Mouse (Mus musculus) mouse embryonic stem cell (cell line): Measurements from ENCODE around the gene Magt1.

Source experiments
- in situ Hi-C, 2 experiments: fragments of 300-500 bp; cut with MboI; formaldehyde crosslinking; loops; 1 replicate in 1 of 2; 3 replicates in 1 of 2; pipeline ENCODE4 v1.14.3; 2019 to 2020; ENCODE audit warnings: low sequenced_read_pairs in 2 of 2, low pct_unique_long_range_greater_than_20kb in 1 of 2, mixed read lengths in 1 of 2; ENCODE audit not compliant: unreplicated experiment in 1 of 2

Magt1 gene

GRCm38 (mm10) chrX:106011465-106012159 lies at the start of gene Magt1:
Magt1 (minus strand) TSS chrX:106011906.
- in situ Hi-C loops = loop anchor here in 1 of 2 experiments (25.0 kb wide), 1 partner anchor 924 kb away; the partner anchor contains the start of gene Pbdc1

DNA sequence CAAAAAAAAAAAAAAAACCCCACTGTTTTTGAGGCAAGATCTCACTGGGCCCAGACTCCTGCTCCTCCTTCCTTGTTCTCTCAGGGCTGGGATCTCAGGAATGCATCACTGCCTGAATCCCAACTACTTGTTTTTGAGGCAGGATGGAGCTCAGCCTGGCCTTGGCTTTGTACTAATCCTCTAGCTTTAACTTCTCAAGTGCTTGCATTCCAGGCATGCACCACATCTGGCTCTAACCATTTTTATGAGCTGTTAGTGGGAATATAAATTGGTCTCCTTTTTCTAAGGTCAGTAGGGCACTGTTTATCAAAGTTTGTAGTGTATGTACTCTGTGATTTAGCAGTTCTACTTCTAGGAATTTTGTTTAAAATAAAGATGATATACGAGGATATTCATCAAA lies 36.5 kb upstream of the Magt1 start:
- in situ Hi-C loops = no loop called here

DNA sequence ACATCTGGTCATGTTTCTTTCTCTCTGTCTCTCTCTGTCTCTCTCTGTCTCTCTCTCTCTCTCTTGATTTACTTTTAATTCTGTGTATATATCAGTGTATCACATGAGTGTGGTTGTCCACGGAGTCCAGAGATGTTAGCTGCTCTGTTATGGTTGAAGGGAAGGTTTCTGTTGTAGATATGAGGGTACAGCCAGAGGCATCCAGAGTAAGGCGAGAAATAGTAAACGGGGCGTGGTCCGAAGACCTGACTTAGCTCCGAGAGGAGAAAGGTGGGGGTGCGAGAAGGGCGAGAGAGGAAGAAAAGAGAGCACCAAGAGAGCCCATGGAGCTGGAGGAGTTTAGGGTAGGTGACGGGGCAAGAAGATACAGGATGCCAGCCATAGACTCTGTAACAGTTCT lies 34.2 kb upstream of the Magt1 start:
- in situ Hi-C loops = no loop called here

DNA sequence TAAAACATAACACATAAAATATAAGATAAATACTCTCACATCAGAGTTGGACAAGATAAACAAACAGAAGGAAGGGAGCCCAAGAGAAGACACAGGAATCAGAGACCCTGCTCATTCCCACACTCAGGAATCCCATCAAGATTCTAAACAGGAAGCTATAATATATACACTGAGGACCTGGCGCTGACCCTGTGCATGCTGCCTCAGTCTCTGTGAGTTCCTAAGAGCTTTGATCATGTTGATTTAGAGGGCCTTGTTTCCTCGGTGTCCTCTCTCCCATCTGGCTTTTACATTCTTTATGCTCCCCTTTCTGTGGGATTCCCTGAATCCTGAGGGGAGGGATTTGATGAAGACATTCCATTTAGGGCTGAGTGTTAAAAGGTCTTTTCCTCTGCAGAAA lies 33.7 kb upstream of the Magt1 start:
- in situ Hi-C loops = no loop called here

- in situ Hi-C loops = no loop called here
These were observed 32.3 kb upstream of the Magt1 start for GRCm38 (mm10) chrX:106043863-106044617.

DNA sequence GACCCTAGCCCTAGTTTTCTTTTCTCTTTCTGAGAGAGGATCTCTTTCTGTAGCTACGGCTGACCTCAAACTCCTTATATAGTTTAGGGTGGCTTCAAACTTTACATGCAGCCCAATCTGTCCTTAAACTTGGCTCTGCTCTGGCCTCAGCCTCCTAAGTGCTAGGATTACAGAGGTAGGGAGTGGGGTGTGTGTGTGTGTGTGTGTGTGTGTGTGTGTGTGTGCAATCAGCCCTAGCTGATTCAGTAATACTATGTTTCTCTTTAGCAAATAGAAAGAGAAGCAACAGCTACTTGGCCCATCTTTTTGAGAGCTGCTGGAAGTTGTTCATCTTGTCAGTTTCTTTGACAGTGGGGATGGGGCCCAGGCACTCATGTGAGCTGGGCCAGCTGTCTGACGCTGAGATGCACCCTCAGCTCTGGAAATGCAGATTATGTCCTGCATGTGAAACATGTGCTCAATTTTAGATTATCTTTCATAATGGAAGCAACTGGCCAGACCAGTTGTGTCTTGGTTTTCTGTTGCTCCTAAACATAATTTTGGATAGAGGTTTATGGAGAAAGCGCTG lies 25.6 kb upstream of the Magt1 start:
- in situ Hi-C loops = loop anchor here in 1 of 2 experiments (5.0 kb wide), 1 partner anchor 130 kb away; no protein-coding TSS in a partner anchor

- in situ Hi-C loops = loop anchor here in 1 of 2 experiments (5.0 kb wide), 1 partner anchor 132 kb away; no protein-coding TSS in a partner anchor
These were observed 24.0 kb upstream of the Magt1 start for GRCm38 (mm10) chrX:106035727-106036126.

- in situ Hi-C loops = no loop called here
These were observed 19.4 kb upstream of the Magt1 start for GRCm38 (mm10) chrX:106031124-106031523.

GRCm38 (mm10) chrX:106030176-106030575 lies 18.5 kb upstream of the Magt1 start:
- in situ Hi-C loops = no loop called here

DNA sequence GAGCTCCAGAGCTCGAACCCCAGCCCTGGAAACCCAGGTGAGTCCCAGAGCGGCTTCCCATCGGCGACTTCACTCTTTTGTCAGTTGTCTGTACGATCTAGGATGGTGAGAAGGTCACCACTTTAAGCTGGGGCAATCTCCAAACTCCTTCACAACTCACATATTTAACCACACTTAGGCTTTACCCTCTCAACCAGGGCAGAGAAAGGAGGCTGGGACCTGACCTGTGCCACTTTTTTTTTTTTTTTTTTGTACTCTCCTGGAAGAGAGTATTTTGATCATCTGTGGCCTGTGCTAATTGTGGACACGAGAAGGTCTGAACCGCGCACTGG lies 15.6 kb upstream of the Magt1 start:
- in situ Hi-C loops = loop anchor here in 1 of 2 experiments (5.0 kb wide), 1 partner anchor 145 kb away; no protein-coding TSS in a partner anchor

DNA sequence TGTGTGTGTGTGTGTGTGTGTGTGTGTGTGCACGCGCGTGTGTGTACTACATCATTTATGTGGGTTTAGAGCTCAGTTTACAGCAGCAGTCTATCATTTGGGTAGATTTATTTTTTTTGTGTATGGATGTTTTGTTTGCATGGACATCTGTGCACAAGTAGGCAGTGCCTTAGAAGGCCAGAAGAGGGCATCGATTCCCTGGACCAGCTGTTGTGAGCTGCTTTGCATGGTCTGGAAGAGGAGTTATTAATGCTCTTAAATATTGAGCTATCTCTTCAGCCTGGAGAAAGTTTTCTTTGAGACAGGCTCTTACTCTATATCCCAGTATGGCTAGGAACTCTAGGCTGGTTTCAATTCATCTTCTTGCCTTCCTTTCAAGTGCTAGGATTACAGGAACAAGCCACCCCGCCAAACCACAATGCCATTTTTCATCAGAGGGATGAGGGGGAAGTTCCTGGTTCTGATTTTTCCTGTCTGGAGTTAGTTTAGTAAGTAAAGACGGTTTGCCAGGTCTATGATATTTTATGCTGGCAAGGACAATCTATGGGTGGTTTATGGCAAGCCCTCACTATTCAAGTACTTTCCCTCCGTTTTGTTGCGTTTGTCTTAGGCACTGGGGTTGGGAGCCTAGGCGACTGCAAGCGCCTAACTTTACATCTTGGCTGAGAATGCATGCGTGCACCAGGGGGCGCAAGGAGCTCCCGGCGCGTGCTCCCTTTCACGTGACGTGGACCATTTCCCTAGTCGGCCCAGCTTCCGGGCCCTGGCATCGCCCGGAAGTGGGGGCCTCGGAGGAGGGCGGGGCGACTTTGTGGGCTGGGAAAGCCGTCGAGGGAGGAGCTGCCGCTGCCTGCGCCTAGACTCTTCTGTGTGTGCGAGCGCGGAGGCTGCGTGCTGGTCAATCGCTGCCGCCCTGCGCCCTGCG lies 15.0 kb upstream of the Magt1 start, which contains the start of gene Atp7a:
TSS of gene Atp7a (plus strand) at position 859 of the 925 bp plus-strand sequence.
- in situ Hi-C loops = loop anchor here in 1 of 2 experiments (5.0 kb wide), 1 partner anchor 146 kb away; no protein-coding TSS in a partner anchor

- in situ Hi-C loops = loop anchor here in 1 of 2 experiments (25.0 kb wide), 1 partner anchor 930 kb away; the partner anchor contains the start of gene Pbdc1
These were observed 5.8 kb upstream of the Magt1 start for GRCm38 (mm10) chrX:106017516-106017915.

DNA sequence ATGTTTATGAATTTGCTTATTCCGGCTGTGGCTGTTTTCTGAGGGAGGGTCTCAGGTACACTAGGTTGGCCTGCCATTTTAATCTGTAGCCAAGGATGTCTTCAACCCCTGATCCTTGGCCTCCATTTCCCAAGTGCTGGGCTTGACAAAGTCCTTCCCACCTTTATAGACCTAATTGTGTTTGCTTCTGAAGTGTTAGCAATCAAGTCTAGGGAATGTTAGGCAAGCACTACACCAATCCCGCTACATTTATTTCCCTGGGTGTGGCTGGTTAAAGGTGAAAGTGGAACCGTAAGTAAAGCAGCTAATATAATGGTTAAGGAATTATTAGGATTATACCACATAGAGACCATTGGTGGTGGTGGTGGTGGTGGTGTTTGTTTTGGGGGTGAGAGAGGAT lies 5.4 kb upstream of the Magt1 start:
- in situ Hi-C loops = loop anchor here in 1 of 2 experiments (25.0 kb wide), 1 partner anchor 930 kb away; the partner anchor contains the start of gene Pbdc1

- in situ Hi-C loops = loop anchor here in 1 of 2 experiments (25.0 kb wide), 1 partner anchor 928 kb away; the partner anchor contains the start of gene Pbdc1
These were observed 4.0 kb upstream of the Magt1 start, which contains the start of gene Cox7b for GRCm38 (mm10) chrX:106015571-106016322. Cox7b (plus strand) TSS chrX:106015700.

DNA sequence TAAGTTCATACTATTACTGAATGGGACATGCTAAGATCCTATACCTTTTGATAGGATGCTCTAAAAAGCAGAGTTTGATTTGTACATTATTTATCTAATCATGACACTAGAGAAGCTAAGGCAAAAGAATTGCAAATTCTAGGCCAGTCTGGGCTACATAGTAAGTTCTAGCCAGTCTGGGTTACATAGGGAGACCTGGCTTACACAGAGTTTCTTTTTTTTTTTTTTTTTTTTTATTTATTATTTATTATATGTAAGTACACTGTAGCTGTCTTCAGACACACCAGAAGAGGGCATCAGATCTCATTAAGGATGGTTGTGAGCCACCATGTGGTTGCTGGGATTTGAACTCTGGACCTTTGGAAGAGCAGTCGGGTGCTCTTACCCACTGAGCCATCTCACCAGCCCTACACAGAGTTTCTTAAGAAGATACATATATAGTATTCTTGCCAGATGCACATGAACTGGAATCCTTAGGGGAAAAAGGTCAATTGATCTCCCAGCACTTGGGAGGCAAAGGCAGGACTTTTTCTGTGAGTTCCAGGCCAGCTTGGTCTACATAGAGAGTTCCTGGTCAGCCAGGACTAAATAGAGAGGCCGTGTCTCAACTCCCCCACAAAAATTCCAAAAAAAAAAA lies 3.2 kb upstream of the Magt1 start:
- in situ Hi-C loops = loop anchor here in 1 of 2 experiments (25.0 kb wide), 1 partner anchor 928 kb away; the partner anchor contains the start of gene Pbdc1

GRCm38 (mm10) chrX:106013217-106013616 lies 1.5 kb upstream of the Magt1 start:
- in situ Hi-C loops = loop anchor here in 1 of 2 experiments (25.0 kb wide), 1 partner anchor 926 kb away; the partner anchor contains the start of gene Pbdc1
